Mouse (Mus musculus): ENCODE data around the gene Hoxc8. TPM values are rescaled to one million over a fixed set of nuclear protein-coding genes. Genes with fewer than 3 reads are reported as not detected.
A peak's percentile ranks its signal among the peaks of the same experiment; 100 is the strongest.

Hoxc8 gene
- polyA plus RNA-seq, 1 experiment from 2014 or later = not detected

- Histone ChIP-seq H3K4me3 (replicated peaks; ENCODE audit: low read length) (no peak overlapping the region), H3K36me3 (ENCODE audit: control insufficient read depth, insufficient read depth) (no peaks in the 10 kb centered on the region), H3K27ac (ENCODE audit: low read length) (no peak overlapping the region), H3K9ac (replicated peaks; ENCODE audit: low read depth, low read length) (no peak overlapping the region), H3K27me3 (replicated peaks; ENCODE audit: control insufficient read depth, insufficient read depth, low read length) (peaks cover 87% of the 10 kb centered on the region), H3K4me1 (replicated peaks; ENCODE audit: control insufficient read depth, insufficient read depth, low read length) (peaks cover 6% of the 10 kb centered on the region), H3K9me3 (ENCODE audit: control insufficient read depth, low read length) (no peaks in the 10 kb centered on the region), H3K4me2 (ENCODE audit: low read length) (no peak overlapping the region)
- no peak for ATAC-seq
- WGBS = 2% methylated on average over 11 of the region's 11 CpGs
Measured at GRCm38 (mm10) chr15:102980352-102980751, 10.1 kb upstream of the Hoxc8 start.

GRCm38 (mm10) chr15:102980912-102981311 is 9.5 kb upstream of the Hoxc8 start:
- Histone ChIP-seq H3K27me3 (replicated peaks; ENCODE audit: control insufficient read depth, insufficient read depth, low read length) (peaks cover 87% of the 10 kb centered on the region), H3K36me3 (ENCODE audit: control insufficient read depth, insufficient read depth) (no peaks in the 10 kb centered on the region), H3K4me3 (replicated peaks; ENCODE audit: low read length) (peak overlapping the region; percentile 13), H3K4me2 (ENCODE audit: low read length) (peak overlapping the region; percentile 14; the same call in 1 of the 2 replicates), H3K9ac (replicated peaks; ENCODE audit: low read depth, low read length) (no peak overlapping the region), H3K4me1 (replicated peaks; ENCODE audit: control insufficient read depth, insufficient read depth, low read length) (peaks cover 6% of the 10 kb centered on the region), H3K9me3 (ENCODE audit: control insufficient read depth, low read length) (no peaks in the 10 kb centered on the region), H3K27ac (ENCODE audit: low read length) (no peak overlapping the region)
- ATAC-seq = no peak
- 0% methylated on average over 14 of the region's 14 CpGs for WGBS

- no peak overlapping the region for H3K27ac ChIP-seq (ENCODE audit: low read length)
- H3K9me3 ChIP-seq (ENCODE audit: control insufficient read depth, low read length) = no peaks in the 10 kb centered on the region
- H3K36me3 ChIP-seq (ENCODE audit: control insufficient read depth, insufficient read depth) = no peaks in the 10 kb centered on the region
- peak overlapping the region; percentile 28 for H3K4me2 ChIP-seq (ENCODE audit: low read length)
- H3K4me1 ChIP-seq (replicated peaks; ENCODE audit: control insufficient read depth, insufficient read depth, low read length) = peaks cover 6% of the 10 kb centered on the region
- H3K4me3 ChIP-seq (replicated peaks; ENCODE audit: low read length) = peak overlapping the region; percentile 13
- peaks cover 92% of the 10 kb centered on the region for H3K27me3 ChIP-seq (replicated peaks; ENCODE audit: control insufficient read depth, insufficient read depth, low read length)
- ATAC-seq = no peak
- under 1% methylated on average over 88 of the region's 88 CpGs for WGBS
- H3K9ac ChIP-seq (replicated peaks; ENCODE audit: low read depth, low read length) = no peak overlapping the region
Measured at GRCm38 (mm10) chr15:102981379-102982288, 8.8 kb upstream of the Hoxc8 start.

- WGBS = 0% methylated on average over 12 of the region's 12 CpGs
- peaks cover 6% of the 10 kb centered on the region for H3K4me1 ChIP-seq (replicated peaks; ENCODE audit: control insufficient read depth, insufficient read depth, low read length)
- ATAC-seq = no peak
- H3K36me3 ChIP-seq (ENCODE audit: control insufficient read depth, insufficient read depth) = no peaks in the 10 kb centered on the region
- no peak overlapping the region for H3K4me3 ChIP-seq (replicated peaks; ENCODE audit: low read length)
- H3K27ac ChIP-seq (ENCODE audit: low read length) = no peak overlapping the region
- no peaks in the 10 kb centered on the region for H3K9me3 ChIP-seq (ENCODE audit: control insufficient read depth, low read length)
- no peak overlapping the region for H3K4me2 ChIP-seq (ENCODE audit: low read length)
- no peak overlapping the region for H3K9ac ChIP-seq (replicated peaks; ENCODE audit: low read depth, low read length)
- H3K27me3 ChIP-seq (replicated peaks; ENCODE audit: control insufficient read depth, insufficient read depth, low read length) = peaks cover 93% of the 10 kb centered on the region
Measured at GRCm38 (mm10) chr15:102983716-102984115, 6.7 kb upstream of the Hoxc8 start.

GRCm38 (mm10) chr15:102984521-102984920 is 5.9 kb upstream of the Hoxc8 start:
- Histone ChIP-seq H3K36me3 (ENCODE audit: control insufficient read depth, insufficient read depth) (no peaks in the 10 kb centered on the region), H3K27ac (ENCODE audit: low read length) (no peak overlapping the region), H3K4me3 (replicated peaks; ENCODE audit: low read length) (no peak overlapping the region), H3K27me3 (replicated peaks; ENCODE audit: control insufficient read depth, insufficient read depth, low read length) (peaks cover 93% of the 10 kb centered on the region), H3K4me1 (replicated peaks; ENCODE audit: control insufficient read depth, insufficient read depth, low read length) (peaks cover 6% of the 10 kb centered on the region), H3K4me2 (ENCODE audit: low read length) (no peak overlapping the region), H3K9ac (replicated peaks; ENCODE audit: low read depth, low read length) (no peak overlapping the region), H3K9me3 (ENCODE audit: control insufficient read depth, low read length) (no peaks in the 10 kb centered on the region)
- no peak for ATAC-seq
- WGBS = 1% methylated on average over 10 of the region's 10 CpGs

- Histone ChIP-seq H3K9me3 (ENCODE audit: control insufficient read depth, low read length) (no peaks in the 10 kb centered on the region), H3K4me1 (replicated peaks; ENCODE audit: control insufficient read depth, insufficient read depth, low read length) (peaks cover 6% of the 10 kb centered on the region), H3K27ac (ENCODE audit: low read length) (no peak overlapping the region), H3K4me3 (replicated peaks; ENCODE audit: low read length) (no peak overlapping the region), H3K4me2 (ENCODE audit: low read length) (no peak overlapping the region), H3K9ac (replicated peaks; ENCODE audit: low read depth, low read length) (no peak overlapping the region), H3K27me3 (replicated peaks; ENCODE audit: control insufficient read depth, insufficient read depth, low read length) (peaks cover 93% of the 10 kb centered on the region), H3K36me3 (ENCODE audit: control insufficient read depth, insufficient read depth) (no peaks in the 10 kb centered on the region)
- no peak for ATAC-seq
- WGBS = 0% methylated on average over 3 of the region's 3 CpGs
Measured at GRCm38 (mm10) chr15:102984925-102985324, 5.5 kb upstream of the Hoxc8 start.

- H3K36me3 ChIP-seq (ENCODE audit: control insufficient read depth, insufficient read depth) = no peaks in the 10 kb centered on the region
- ATAC-seq = no peak; the same call in 1 of the 2 replicates
- no peaks in the 10 kb centered on the region for H3K9me3 ChIP-seq (ENCODE audit: control insufficient read depth, low read length)
- no peak overlapping the region for H3K9ac ChIP-seq (replicated peaks; ENCODE audit: low read depth, low read length)
- H3K4me2 ChIP-seq (ENCODE audit: low read length) = no peak overlapping the region
- H3K4me1 ChIP-seq (replicated peaks; ENCODE audit: control insufficient read depth, insufficient read depth, low read length) = peaks cover 5% of the 10 kb centered on the region
- no peak overlapping the region for H3K4me3 ChIP-seq (replicated peaks; ENCODE audit: low read length)
- peaks cover 96% of the 10 kb centered on the region for H3K27me3 ChIP-seq (replicated peaks; ENCODE audit: control insufficient read depth, insufficient read depth, low read length)
- 2% methylated on average over 21 of the region's 21 CpGs for WGBS
- H3K27ac ChIP-seq (ENCODE audit: low read length) = no peak overlapping the region
Measured at GRCm38 (mm10) chr15:102987124-102987833, 3.1 kb upstream of the Hoxc8 start.

- Histone ChIP-seq H3K9me3 (ENCODE audit: control insufficient read depth, low read length) (no peaks in the 10 kb centered on the region), H3K36me3 (ENCODE audit: control insufficient read depth, insufficient read depth) (no peaks in the 10 kb centered on the region), H3K4me2 (ENCODE audit: low read length) (no peak overlapping the region), H3K27me3 (replicated peaks; ENCODE audit: control insufficient read depth, insufficient read depth, low read length) (peaks cover 97% of the 10 kb centered on the region), H3K4me1 (replicated peaks; ENCODE audit: control insufficient read depth, insufficient read depth, low read length) (peaks cover 5% of the 10 kb centered on the region), H3K4me3 (replicated peaks; ENCODE audit: low read length) (no peak overlapping the region), H3K9ac (replicated peaks; ENCODE audit: low read depth, low read length) (no peak overlapping the region), H3K27ac (ENCODE audit: low read length) (no peak overlapping the region)
- WGBS = 11% methylated on average over 5 of the region's 5 CpGs
- ATAC-seq = no peak
Measured at GRCm38 (mm10) chr15:102988078-102988477, 2.3 kb upstream of the Hoxc8 start.

GRCm38 (mm10) chr15:102991782-102992181 is 1.4 kb downstream of the Hoxc8 start:
- WGBS = 4% methylated on average over 7 of the region's 7 CpGs
- ATAC-seq = no peak
- peaks cover 91% of the 10 kb centered on the region for H3K27me3 ChIP-seq (replicated peaks; ENCODE audit: control insufficient read depth, insufficient read depth, low read length)

More at GRCm38 (mm10) chr15:102991782-102992181, 1.4 kb downstream of the Hoxc8 start:
- H3K36me3 ChIP-seq (ENCODE audit: control insufficient read depth, insufficient read depth) = no peaks in the 10 kb centered on the region
- H3K4me2 ChIP-seq (ENCODE audit: low read length) = no peak overlapping the region
- no peak overlapping the region for H3K4me3 ChIP-seq (replicated peaks; ENCODE audit: low read length)
- H3K4me1 ChIP-seq (replicated peaks; ENCODE audit: control insufficient read depth, insufficient read depth, low read length) = peaks cover 5% of the 10 kb centered on the region
- H3K9ac ChIP-seq (replicated peaks; ENCODE audit: low read depth, low read length) = no peak overlapping the region
- no peaks in the 10 kb centered on the region for H3K9me3 ChIP-seq (ENCODE audit: control insufficient read depth, low read length)
- H3K27ac ChIP-seq (ENCODE audit: low read length) = no peak overlapping the region
